Mouse (Mus musculus): ENCODE measurements around the gene Mical2. TPM values are rescaled to one million over a fixed set of nuclear protein-coding genes. Genes with fewer than 3 reads are reported as not detected.
A peak's percentile ranks its signal among the peaks of the same experiment; 100 is the strongest.

Mical2 gene
- polyA plus RNA-seq, 1 experiment, result 20.7 TPM

DNA sequence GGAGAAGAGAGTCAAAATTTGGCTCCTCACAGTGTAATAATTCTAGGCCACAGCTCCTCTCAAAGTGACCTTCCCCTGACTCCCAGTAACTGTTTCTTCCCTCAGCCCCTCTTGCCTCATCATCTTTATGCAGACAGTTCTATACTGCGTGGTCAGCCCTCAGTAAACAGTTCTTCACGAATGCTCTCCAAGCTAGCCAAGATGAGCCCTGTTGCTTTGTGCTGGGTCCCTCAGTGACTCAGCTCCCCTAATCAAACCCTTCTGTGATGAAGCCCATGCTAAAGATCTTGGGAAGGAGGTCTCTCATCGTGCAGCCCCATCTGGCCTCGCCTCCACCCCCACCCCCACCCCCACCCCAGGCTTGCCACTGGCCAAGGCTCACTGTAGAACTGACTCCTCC is 24.9 kb upstream of the Mical2 start:
- no peaks in the 10 kb centered on the region for H3K36me3 ChIP-seq (ENCODE audit: control insufficient read depth, insufficient read depth, low read length)
- H3K27me3 ChIP-seq (ENCODE audit: control insufficient read depth, insufficient read depth, low read length), result no peaks in the 10 kb centered on the region
- peaks cover 12% of the 10 kb centered on the region for H3K4me1 ChIP-seq (ENCODE audit: control insufficient read depth, insufficient read depth, insufficient read length, low read length)
- no peak overlapping the region for H3K4me3 ChIP-seq (ENCODE audit: low read depth, low read length)
- WGBS, result 79% methylated on average over 4 of the region's 4 CpGs
- TF ChIP-seq POLR2A (IDR thresholded peaks at IDR 0.05; ENCODE audit: low read depth, low read length) (no peak), CTCF (IDR thresholded peaks at IDR 0.05; ENCODE audit: extremely low read depth, insufficient read length, insufficient replicate concordance, low read depth, low read length) (no peak)
- H3K27ac ChIP-seq (ENCODE audit: insufficient read depth, low read depth, low read length), result no peak overlapping the region

DNA sequence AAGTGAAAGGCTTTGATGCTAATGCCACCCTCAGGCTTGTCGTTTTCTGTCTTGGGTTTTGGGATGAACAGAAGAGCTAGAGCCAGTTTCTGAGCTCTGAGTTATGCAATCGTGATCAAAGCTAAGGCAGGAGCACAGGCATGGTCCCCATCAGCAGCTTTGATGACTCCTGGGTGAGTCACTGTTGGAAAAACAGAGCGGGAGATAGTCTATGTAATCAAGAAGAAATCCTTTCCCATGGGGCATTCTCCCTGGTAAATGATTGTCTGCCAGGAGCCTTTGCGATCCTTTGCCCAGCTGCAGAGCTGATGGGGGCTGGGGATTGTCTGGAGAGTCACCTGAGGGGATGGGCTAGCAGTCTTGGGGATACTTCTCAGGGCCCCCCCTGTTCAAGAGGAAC is 23.5 kb upstream of the Mical2 start:
- WGBS, result 16% methylated on average over 4 of the region's 4 CpGs
- no peak overlapping the region for H3K4me3 ChIP-seq (ENCODE audit: low read depth, low read length)
- no peak for TF ChIP-seq POLR2A (IDR thresholded peaks at IDR 0.05; ENCODE audit: low read depth, low read length)
- no peak for TF ChIP-seq CTCF (IDR thresholded peaks at IDR 0.05; ENCODE audit: extremely low read depth, insufficient read length, insufficient replicate concordance, low read depth, low read length)
- H3K27me3 ChIP-seq (ENCODE audit: control insufficient read depth, insufficient read depth, low read length), result no peaks in the 10 kb centered on the region
- H3K4me1 ChIP-seq (ENCODE audit: control insufficient read depth, insufficient read depth, insufficient read length, low read length), result peaks cover 12% of the 10 kb centered on the region
- H3K27ac ChIP-seq (ENCODE audit: insufficient read depth, low read depth, low read length), result peak overlapping the region; percentile 14; the same call in 1 of the 2 replicates
- no peaks in the 10 kb centered on the region for H3K36me3 ChIP-seq (ENCODE audit: control insufficient read depth, insufficient read depth, low read length)

DNA sequence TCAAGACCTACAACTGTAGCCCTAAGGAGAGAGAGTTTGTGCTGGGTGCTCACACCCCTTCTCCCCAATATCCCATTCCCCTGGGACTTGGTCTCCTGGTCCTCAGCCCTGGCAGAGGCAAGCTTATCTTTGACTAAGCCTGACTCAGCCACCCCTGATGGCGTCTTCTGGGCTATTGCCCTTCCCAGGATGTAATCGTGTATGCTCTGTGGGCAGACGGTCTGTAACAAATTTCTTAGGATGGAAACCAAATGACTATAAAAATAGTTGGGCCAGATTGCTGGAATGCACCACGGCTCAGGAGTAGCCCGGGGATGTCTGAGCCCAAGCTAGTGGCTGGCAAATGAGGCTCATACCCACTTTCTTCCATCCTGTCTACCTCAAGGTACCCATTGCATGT is 22.8 kb upstream of the Mical2 start:
- Histone ChIP-seq H3K4me3 (ENCODE audit: low read depth, low read length) (no peak overlapping the region), H3K27me3 (ENCODE audit: control insufficient read depth, insufficient read depth, low read length) (no peaks in the 10 kb centered on the region), H3K36me3 (ENCODE audit: control insufficient read depth, insufficient read depth, low read length) (no peaks in the 10 kb centered on the region), H3K27ac (ENCODE audit: insufficient read depth, low read depth, low read length) (no peak overlapping the region; the same call in 1 of the 2 replicates), H3K4me1 (ENCODE audit: control insufficient read depth, insufficient read depth, insufficient read length, low read length) (peaks cover 13% of the 10 kb centered on the region)
- TF ChIP-seq CTCF (IDR thresholded peaks at IDR 0.05; ENCODE audit: extremely low read depth, insufficient read length, insufficient replicate concordance, low read depth, low read length) (no peak), POLR2A (IDR thresholded peaks at IDR 0.05; ENCODE audit: low read depth, low read length) (no peak)
- 63% methylated on average over 5 of the region's 5 CpGs for WGBS

DNA sequence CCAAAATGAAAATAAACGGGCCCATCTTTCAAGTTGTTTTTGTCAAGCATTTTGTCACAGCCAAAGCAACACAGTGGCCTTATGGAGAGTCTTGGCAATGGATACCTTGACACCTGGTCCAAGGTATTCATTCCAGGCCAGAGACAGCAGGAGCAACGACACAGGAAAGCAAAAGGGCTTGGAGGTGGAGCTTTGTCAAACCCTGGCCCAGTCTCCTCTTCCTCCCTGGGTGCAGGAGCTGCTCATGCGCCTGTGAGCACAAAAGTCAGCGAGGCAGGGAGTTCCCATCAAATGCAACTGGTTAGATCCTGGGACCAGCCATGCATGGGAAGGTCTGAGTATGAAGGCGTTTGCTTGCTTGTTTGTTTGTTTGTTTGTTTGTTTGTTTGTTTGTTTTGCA is 21.7 kb upstream of the Mical2 start:
- Histone ChIP-seq H3K4me3 (ENCODE audit: low read depth, low read length) (no peak overlapping the region), H3K27ac (ENCODE audit: insufficient read depth, low read depth, low read length) (peak overlapping the region; percentile 41), H3K27me3 (ENCODE audit: control insufficient read depth, insufficient read depth, low read length) (no peaks in the 10 kb centered on the region), H3K4me1 (ENCODE audit: control insufficient read depth, insufficient read depth, insufficient read length, low read length) (peaks cover 21% of the 10 kb centered on the region), H3K36me3 (ENCODE audit: control insufficient read depth, insufficient read depth, low read length) (no peaks in the 10 kb centered on the region)
- TF ChIP-seq CTCF (IDR thresholded peaks at IDR 0.05; ENCODE audit: extremely low read depth, insufficient read length, insufficient replicate concordance, low read depth, low read length) (no peak), POLR2A (IDR thresholded peaks at IDR 0.05; ENCODE audit: low read depth, low read length) (no peak)
- WGBS, result 66% methylated on average over 5 of the region's 5 CpGs

DNA sequence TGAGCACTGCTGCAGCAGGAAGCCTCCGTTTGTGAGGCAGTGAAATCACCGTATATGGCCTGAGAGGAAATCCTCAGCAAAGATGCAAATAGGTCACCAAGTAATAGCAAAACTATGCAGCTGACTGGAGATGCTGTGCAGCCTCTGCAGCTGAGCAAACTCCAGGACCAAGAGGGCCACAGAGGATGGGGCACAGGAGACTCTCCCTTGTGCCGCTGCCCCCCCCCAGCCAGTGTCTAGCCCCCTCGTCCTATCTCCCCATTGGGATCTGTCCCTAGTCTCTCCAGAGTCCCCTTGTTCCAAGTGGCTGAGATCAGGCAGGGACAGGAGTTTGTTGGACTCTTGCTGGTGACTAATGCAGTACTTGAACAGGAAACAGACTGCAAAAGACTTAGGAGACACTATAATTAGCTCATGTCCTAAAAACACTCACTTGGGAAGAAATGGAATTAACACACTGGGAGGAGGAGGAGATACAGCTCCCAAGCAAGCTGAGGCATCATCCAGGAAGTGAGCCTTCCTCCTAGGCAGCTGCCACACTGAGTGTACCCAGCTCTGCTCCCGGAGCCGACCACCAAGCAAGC is 21.2 kb upstream of the Mical2 start:
- Histone ChIP-seq H3K36me3 (ENCODE audit: control insufficient read depth, insufficient read depth, low read length) (no peaks in the 10 kb centered on the region), H3K4me1 (ENCODE audit: control insufficient read depth, insufficient read depth, insufficient read length, low read length) (peaks cover 26% of the 10 kb centered on the region), H3K4me3 (ENCODE audit: low read depth, low read length) (no peak overlapping the region), H3K27ac (ENCODE audit: insufficient read depth, low read depth, low read length) (peak overlapping the region; percentile 41), H3K27me3 (ENCODE audit: control insufficient read depth, insufficient read depth, low read length) (no peaks in the 10 kb centered on the region)
- 62% methylated on average over 6 of the region's 6 CpGs for WGBS
- TF ChIP-seq CTCF (IDR thresholded peaks at IDR 0.05; ENCODE audit: extremely low read depth, insufficient read length, insufficient replicate concordance, low read depth, low read length) (no peak), POLR2A (IDR thresholded peaks at IDR 0.05; ENCODE audit: low read depth, low read length) (no peak)

DNA sequence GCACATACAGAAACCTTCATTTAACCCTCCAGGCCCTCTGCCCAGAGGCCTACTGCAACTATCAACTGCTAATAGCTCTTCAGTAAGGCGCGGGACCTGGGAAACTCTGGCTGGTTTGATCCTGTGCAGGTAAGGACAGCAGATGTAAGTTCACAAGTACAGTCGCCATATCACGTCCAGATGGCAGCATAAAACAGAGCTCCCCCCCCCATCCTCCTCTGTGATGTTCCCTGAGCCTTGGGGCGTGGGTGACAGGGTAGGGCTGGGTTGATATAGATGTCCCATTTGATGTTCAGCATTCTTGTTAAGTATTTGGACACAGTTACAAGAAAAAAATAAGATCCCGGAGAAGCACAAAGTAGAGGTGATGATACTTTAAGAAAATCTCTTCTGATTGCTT is 20.1 kb upstream of the Mical2 start:
- Histone ChIP-seq H3K27ac (ENCODE audit: insufficient read depth, low read depth, low read length) (no peak overlapping the region), H3K4me1 (ENCODE audit: control insufficient read depth, insufficient read depth, insufficient read length, low read length) (peaks cover 31% of the 10 kb centered on the region), H3K36me3 (ENCODE audit: control insufficient read depth, insufficient read depth, low read length) (no peaks in the 10 kb centered on the region), H3K27me3 (ENCODE audit: control insufficient read depth, insufficient read depth, low read length) (no peaks in the 10 kb centered on the region), H3K4me3 (ENCODE audit: low read depth, low read length) (no peak overlapping the region)
- WGBS, result 88% methylated on average over 6 of the region's 6 CpGs
- TF ChIP-seq CTCF (IDR thresholded peaks at IDR 0.05; ENCODE audit: extremely low read depth, insufficient read length, insufficient replicate concordance, low read depth, low read length) (no peak), POLR2A (IDR thresholded peaks at IDR 0.05; ENCODE audit: low read depth, low read length) (no peak)

DNA sequence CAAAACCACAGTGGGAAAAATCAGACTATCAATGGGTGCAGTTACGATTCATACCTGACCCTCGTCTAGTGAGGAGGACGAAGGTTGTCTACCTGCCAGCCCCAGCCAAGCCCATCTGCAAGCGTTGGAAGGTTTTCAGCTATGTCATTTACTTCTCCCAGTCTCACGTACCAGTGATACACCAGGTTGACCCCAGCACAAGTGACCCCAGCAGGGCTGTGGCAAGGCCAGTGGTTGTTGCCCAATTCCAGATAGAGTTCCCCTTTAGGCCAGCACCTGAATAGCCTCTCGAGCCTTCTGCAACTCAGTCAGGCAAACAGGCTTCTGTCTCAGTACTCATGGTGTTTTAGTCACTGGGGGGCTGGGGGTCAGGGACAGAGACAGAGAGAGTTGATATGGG is 17.9 kb upstream of the Mical2 start:
- TF ChIP-seq CTCF (IDR thresholded peaks at IDR 0.05; ENCODE audit: extremely low read depth, insufficient read length, insufficient replicate concordance, low read depth, low read length) (no peak), POLR2A (IDR thresholded peaks at IDR 0.05; ENCODE audit: low read depth, low read length) (no peak)
- Histone ChIP-seq H3K27ac (ENCODE audit: insufficient read depth, low read depth, low read length) (no peak overlapping the region), H3K4me1 (ENCODE audit: control insufficient read depth, insufficient read depth, insufficient read length, low read length) (peaks cover 33% of the 10 kb centered on the region), H3K27me3 (ENCODE audit: control insufficient read depth, insufficient read depth, low read length) (no peaks in the 10 kb centered on the region), H3K36me3 (ENCODE audit: control insufficient read depth, insufficient read depth, low read length) (no peaks in the 10 kb centered on the region), H3K4me3 (ENCODE audit: low read depth, low read length) (no peak overlapping the region)
- WGBS, result 82% methylated on average over 6 of the region's 6 CpGs
